Mouse (Mus musculus) C2C12 (cell line): Measurements from ENCODE around the gene Arglu1. TPM values are rescaled to one million over a fixed set of nuclear protein-coding genes. Genes with fewer than 3 reads are reported as not detected.

ENCODE experiments used
- H3K27me3 ChIP-seq: one replicate; pipeline ENCODE4 v1.6.1; 2011; ENCODE audit not compliant: control insufficient read depth, insufficient read depth, insufficient read length
- H3K36me3 ChIP-seq: one replicate; pipeline ENCODE4 v1.6.1; 2011; ENCODE audit not compliant: control insufficient read depth, insufficient read depth
- H3K4me3 ChIP-seq: one replicate; pipeline ENCODE4 v1.5.1; 2011; ENCODE audit warnings: mild to moderate bottlenecking, control low read depth; ENCODE audit not compliant: poor library complexity, insufficient read depth, severe bottlenecking
- H3K79me2 ChIP-seq: one replicate; pipeline ENCODE4 v1.6.1; 2011; ENCODE audit not compliant: control insufficient read depth, insufficient read depth
- H3K79me3 ChIP-seq: one replicate; pipeline ENCODE4 v1.6.1; 2011; ENCODE audit warnings: low read depth, control low read depth
- H3ac ChIP-seq: one replicate; pipeline ENCODE3; 2011; ENCODE audit warnings: low read depth; ENCODE audit not compliant: control insufficient read depth, insufficient read length
- CEBPB ChIP-seq: IDR thresholded peaks from one replicate; pipeline ENCODE4 v1.6.1; 2011; ENCODE audit warnings: low read depth, mild to moderate bottlenecking, control low read depth, moderate library complexity
- CTCF ChIP-seq: IDR thresholded peaks from one replicate; pipeline ENCODE4 v1.5.1; 2011; ENCODE audit not compliant: control insufficient read depth, insufficient read depth, insufficient read length
- FOSL1 ChIP-seq: IDR thresholded peaks from one replicate; pipeline ENCODE4 v1.8.0; 2011; ENCODE audit warnings: mild to moderate bottlenecking, low read length; ENCODE audit not compliant: poor library complexity, insufficient read depth, severe bottlenecking
- MAX ChIP-seq: IDR thresholded peaks from one replicate; pipeline ENCODE4 v1.6.1; 2011; ENCODE audit warnings: mild to moderate bottlenecking, control low read depth
- MYOD1 ChIP-seq: IDR thresholded peaks from one replicate; pipeline ENCODE4 v1.6.1; 2011; ENCODE audit warnings: low read depth; ENCODE audit not compliant: control insufficient read depth, insufficient read length
- MYOG ChIP-seq: IDR thresholded peaks from one replicate; pipeline ENCODE4 v1.6.1; 2011; ENCODE audit not compliant: control insufficient read depth, insufficient read length; ENCODE audit errors: extremely low read depth
- USF1 ChIP-seq: IDR thresholded peaks from one replicate; pipeline ENCODE4 v1.6.1; 2011; ENCODE audit warnings: low read depth, mild to moderate bottlenecking, control low read depth, moderate library complexity
- polyA plus RNA-seq: library from polyadenylated mRNA; unstranded; fragments of >200 nt; fragmentation: generic; extraction: Trizol; gene quantifications from one replicate; pipeline ENCODE4 v1.2.1, GENCODE M21; 2012; ENCODE audit warnings: missing spikeins

Arglu1 gene
- polyA plus RNA-seq, 1 experiment, result 20.9 TPM

GRCm38 (mm10) chr8:8655346-8656340 is 34.7 kb downstream of the Arglu1 start:
- Histone ChIP-seq H3ac (no peak overlapping the region), H3K79me3 (peaks cover 93% of the 10 kb centered on the region), H3K36me3 (peaks cover 40% of the 10 kb centered on the region), H3K79me2 (peaks cover 100% of the 10 kb centered on the region), H3K4me3 (no peak overlapping the region), H3K27me3 (no peaks in the 10 kb centered on the region)
- TF ChIP-seq USF1 (no peak), MAX (no peak), CEBPB (no peak), MYOD1 (no peak)

- Histone ChIP-seq H3K79me3 (peaks cover 94% of the 10 kb centered on the region), H3K79me2 (peaks cover 100% of the 10 kb centered on the region), H3K27me3 (no peaks in the 10 kb centered on the region), H3ac (no peak overlapping the region), H3K36me3 (peaks cover 55% of the 10 kb centered on the region), H3K4me3 (no peak overlapping the region)
- TF ChIP-seq MYOG, result no peak
- TF ChIP-seq MAX, result no peak
- no peak for TF ChIP-seq MYOD1
- no peak for TF ChIP-seq CTCF
- TF ChIP-seq USF1, result no peak
- TF ChIP-seq FOSL1, result no peak
- no peak for TF ChIP-seq CEBPB
Measured at GRCm38 (mm10) chr8:8653906-8654489, 36.3 kb downstream of the Arglu1 start.

- Histone ChIP-seq H3K79me2 (peaks cover 100% of the 10 kb centered on the region), H3K27me3 (no peaks in the 10 kb centered on the region), H3K4me3 (no peak overlapping the region), H3K36me3 (peaks cover 59% of the 10 kb centered on the region), H3ac (no peak overlapping the region), H3K79me3 (peaks cover 96% of the 10 kb centered on the region)
- TF ChIP-seq CEBPB, result no peak
Measured at GRCm38 (mm10) chr8:8653343-8653742, 37.0 kb downstream of the Arglu1 start.

GRCm38 (mm10) chr8:8652388-8652787 is 37.9 kb downstream of the Arglu1 start:
- H3K4me3 ChIP-seq, result no peak overlapping the region
- H3ac ChIP-seq, result no peak overlapping the region
- H3K79me2 ChIP-seq, result peaks cover 100% of the 10 kb centered on the region
- no peaks in the 10 kb centered on the region for H3K27me3 ChIP-seq
- H3K36me3 ChIP-seq, result peaks cover 64% of the 10 kb centered on the region
- TF ChIP-seq MYOD1 (no peak), CEBPB (no peak), MAX (no peak), USF1 (no peak), FOSL1 (no peak), MYOG (no peak), CTCF (no peak)
- H3K79me3 ChIP-seq, result peaks cover 96% of the 10 kb centered on the region

GRCm38 (mm10) chr8:8649944-8650343 is 40.4 kb downstream of the Arglu1 start:
- peaks cover 51% of the 10 kb centered on the region for H3K36me3 ChIP-seq
- H3K79me2 ChIP-seq, result peaks cover 100% of the 10 kb centered on the region
- H3K27me3 ChIP-seq, result no peaks in the 10 kb centered on the region
- H3K79me3 ChIP-seq, result peaks cover 97% of the 10 kb centered on the region
- no peak overlapping the region for H3ac ChIP-seq
- TF ChIP-seq FOSL1, result no peak
- no peak for TF ChIP-seq MYOG
- no peak for TF ChIP-seq CTCF
- no peak for TF ChIP-seq USF1
- TF ChIP-seq CEBPB, result no peak
- no peak for TF ChIP-seq MAX
- no peak for TF ChIP-seq MYOD1
- no peak overlapping the region for H3K4me3 ChIP-seq

GRCm38 (mm10) chr8:8649536-8649935 is 40.8 kb downstream of the Arglu1 start:
- H3K36me3 ChIP-seq, result peaks cover 47% of the 10 kb centered on the region
- H3K79me2 ChIP-seq, result peaks cover 100% of the 10 kb centered on the region
- no peak overlapping the region for H3K4me3 ChIP-seq
- TF ChIP-seq CEBPB (no peak), FOSL1 (no peak), MAX (no peak), USF1 (no peak), MYOD1 (no peak), MYOG (no peak), CTCF (no peak)
- H3ac ChIP-seq, result no peak overlapping the region
- no peaks in the 10 kb centered on the region for H3K27me3 ChIP-seq
- peaks cover 97% of the 10 kb centered on the region for H3K79me3 ChIP-seq
